Mouse (Mus musculus): ENCODE measurements around the gene Tmem235. TPM values are rescaled to one million over a fixed set of nuclear protein-coding genes. Genes with fewer than 3 reads are reported as not detected.
A peak's percentile ranks its signal among the peaks of the same experiment; 100 is the strongest.

Tmem235 gene
- total and polyA plus RNA-seq, 2 experiments: not detected

- peak; percentile 77 for DNase-seq (ENCODE audit: extremely low read depth, low read depth, low spot score)
- Histone ChIP-seq H3K36me3 (ENCODE audit: control insufficient read depth, insufficient read depth, low read length) (no peaks in the 10 kb centered on the region), H3K27me3 (ENCODE audit: control insufficient read depth, insufficient read depth, low read length) (no peaks in the 10 kb centered on the region), H3K27ac (replicated peaks; ENCODE audit: insufficient read depth, low read depth, low read length) (peak within 1 kb of the TSS; percentile 80), H3K4me1 (ENCODE audit: control insufficient read depth, insufficient read depth, low read length) (peaks cover 19% of the 10 kb centered on the region), H3K9ac (ENCODE audit: low read depth, low read length) (peak within 1 kb of the TSS; percentile 86), H3K4me3 (ENCODE audit: insufficient read depth, low read depth, low read length) (peak within 1 kb of the TSS; percentile 66), H3K79me2 (ENCODE audit: control insufficient read depth, insufficient read depth, low read length) (peaks cover 6% of the 10 kb centered on the region; the same call in 1 of the 2 replicates)
- TF ChIP-seq POLR2A (IDR thresholded peaks at IDR 0.05; ENCODE audit: extremely low read depth, insufficient read depth, low read length): peak; percentile 98
- no peak for TF ChIP-seq CTCF (IDR thresholded peaks at IDR 0.05; ENCODE audit: low read depth, low read length)
- under 1% methylated on average over 50 of the region's 51 CpGs for WGBS
Observed at GRCm38 (mm10) chr11:117848985-117849671, 11.4 kb upstream of the Tmem235 start, which contains the start of gene Birc5. TSS of gene Birc5 (plus strand) at chr11:117849251.

- Histone ChIP-seq H3K4me3 (ENCODE audit: insufficient read depth, low read depth, low read length) (no peak overlapping the region), H3K27ac (replicated peaks; ENCODE audit: insufficient read depth, low read depth, low read length) (no peak overlapping the region), H3K79me2 (ENCODE audit: control insufficient read depth, insufficient read depth, low read length) (peaks cover 6% of the 10 kb centered on the region; the same call in 1 of the 2 replicates), H3K9ac (ENCODE audit: low read depth, low read length) (no peak overlapping the region), H3K4me1 (ENCODE audit: control insufficient read depth, insufficient read depth, low read length) (peaks cover 3% of the 10 kb centered on the region; the same call in 1 of the 2 replicates), H3K27me3 (ENCODE audit: control insufficient read depth, insufficient read depth, low read length) (no peaks in the 10 kb centered on the region), H3K36me3 (ENCODE audit: control insufficient read depth, insufficient read depth, low read length) (no peaks in the 10 kb centered on the region)
- no peak for DNase-seq (ENCODE audit: extremely low read depth, low read depth, low spot score)
- WGBS: 88% methylated on average over 3 of the region's 3 CpGs
- TF ChIP-seq POLR2A (IDR thresholded peaks at IDR 0.05; ENCODE audit: extremely low read depth, insufficient read depth, low read length) (no peak), CTCF (IDR thresholded peaks at IDR 0.05; ENCODE audit: low read depth, low read length) (no peak)
Observed at GRCm38 (mm10) chr11:117852875-117853274, 7.7 kb upstream of the Tmem235 start.

GRCm38 (mm10) chr11:117854241-117854640 lies 6.3 kb upstream of the Tmem235 start:
- WGBS: 96% methylated on average over 9 of the region's 9 CpGs
- H3K79me2 ChIP-seq (ENCODE audit: control insufficient read depth, insufficient read depth, low read length): peaks cover 5% of the 10 kb centered on the region; the same call in 1 of the 2 replicates
- TF ChIP-seq POLR2A (IDR thresholded peaks at IDR 0.05; ENCODE audit: extremely low read depth, insufficient read depth, low read length) (no peak), CTCF (IDR thresholded peaks at IDR 0.05; ENCODE audit: low read depth, low read length) (no peak)
- H3K27me3 ChIP-seq (ENCODE audit: control insufficient read depth, insufficient read depth, low read length): no peaks in the 10 kb centered on the region
- no peak overlapping the region for H3K27ac ChIP-seq (replicated peaks; ENCODE audit: insufficient read depth, low read depth, low read length)
- H3K4me3 ChIP-seq (ENCODE audit: insufficient read depth, low read depth, low read length): no peak overlapping the region
- H3K36me3 ChIP-seq (ENCODE audit: control insufficient read depth, insufficient read depth, low read length): no peaks in the 10 kb centered on the region
- H3K9ac ChIP-seq (ENCODE audit: low read depth, low read length): no peak overlapping the region
- DNase-seq (ENCODE audit: extremely low read depth, low read depth, low spot score): no peak
- H3K4me1 ChIP-seq (ENCODE audit: control insufficient read depth, insufficient read depth, low read length): no peaks in the 10 kb centered on the region

GRCm38 (mm10) chr11:117855360-117855759 lies 5.2 kb upstream of the Tmem235 start:
- TF ChIP-seq POLR2A (IDR thresholded peaks at IDR 0.05; ENCODE audit: extremely low read depth, insufficient read depth, low read length): no peak
- TF ChIP-seq CTCF (IDR thresholded peaks at IDR 0.05; ENCODE audit: low read depth, low read length): no peak
- no peak for DNase-seq (ENCODE audit: extremely low read depth, low read depth, low spot score)
- 94% methylated on average over 5 of the region's 5 CpGs for WGBS

GRCm38 (mm10) chr11:117855975-117856374 lies 4.6 kb upstream of the Tmem235 start:
- WGBS: 95% methylated on average over 1 of the region's 1 CpGs
- H3K79me2 ChIP-seq (ENCODE audit: control insufficient read depth, insufficient read depth, low read length): no peaks in the 10 kb centered on the region
- H3K36me3 ChIP-seq (ENCODE audit: control insufficient read depth, insufficient read depth, low read length): no peaks in the 10 kb centered on the region
- no peaks in the 10 kb centered on the region for H3K4me1 ChIP-seq (ENCODE audit: control insufficient read depth, insufficient read depth, low read length)
- H3K4me3 ChIP-seq (ENCODE audit: insufficient read depth, low read depth, low read length): no peak overlapping the region
- no peak for DNase-seq (ENCODE audit: extremely low read depth, low read depth, low spot score)
- TF ChIP-seq CTCF (IDR thresholded peaks at IDR 0.05; ENCODE audit: low read depth, low read length): no peak
- no peak for TF ChIP-seq POLR2A (IDR thresholded peaks at IDR 0.05; ENCODE audit: extremely low read depth, insufficient read depth, low read length)
- H3K27ac ChIP-seq (replicated peaks; ENCODE audit: insufficient read depth, low read depth, low read length): no peak overlapping the region
- peaks cover 4% of the 10 kb centered on the region; the same call in 1 of the 2 replicates for H3K27me3 ChIP-seq (ENCODE audit: control insufficient read depth, insufficient read depth, low read length)
- no peak overlapping the region for H3K9ac ChIP-seq (ENCODE audit: low read depth, low read length)

More at GRCm38 (mm10) chr11:117855360-117855759, 5.2 kb upstream of the Tmem235 start:
- H3K4me1 ChIP-seq (ENCODE audit: control insufficient read depth, insufficient read depth, low read length): no peaks in the 10 kb centered on the region
- no peaks in the 10 kb centered on the region for H3K79me2 ChIP-seq (ENCODE audit: control insufficient read depth, insufficient read depth, low read length)
- no peak overlapping the region for H3K27ac ChIP-seq (replicated peaks; ENCODE audit: insufficient read depth, low read depth, low read length)
- no peak overlapping the region for H3K4me3 ChIP-seq (ENCODE audit: insufficient read depth, low read depth, low read length)
- no peaks in the 10 kb centered on the region for H3K36me3 ChIP-seq (ENCODE audit: control insufficient read depth, insufficient read depth, low read length)
- 0 out of 2 replicates have a peak, but pooled peaks cover under 1% of the 10 kb centered on the region for H3K27me3 ChIP-seq (ENCODE audit: control insufficient read depth, insufficient read depth, low read length)
- H3K9ac ChIP-seq (ENCODE audit: low read depth, low read length): no peak overlapping the region

GRCm38 (mm10) chr11:117857462-117857861 lies 3.1 kb upstream of the Tmem235 start:
- Histone ChIP-seq H3K4me3 (ENCODE audit: insufficient read depth, low read depth, low read length) (no peak overlapping the region), H3K36me3 (ENCODE audit: control insufficient read depth, insufficient read depth, low read length) (no peaks in the 10 kb centered on the region), H3K79me2 (ENCODE audit: control insufficient read depth, insufficient read depth, low read length) (no peaks in the 10 kb centered on the region), H3K9ac (ENCODE audit: low read depth, low read length) (no peak overlapping the region), H3K27ac (replicated peaks; ENCODE audit: insufficient read depth, low read depth, low read length) (no peak overlapping the region), H3K27me3 (ENCODE audit: control insufficient read depth, insufficient read depth, low read length) (peaks cover 4% of the 10 kb centered on the region; the same call in 1 of the 2 replicates), H3K4me1 (ENCODE audit: control insufficient read depth, insufficient read depth, low read length) (no peaks in the 10 kb centered on the region)
- no peak for DNase-seq (ENCODE audit: extremely low read depth, low read depth, low spot score)
- TF ChIP-seq POLR2A (IDR thresholded peaks at IDR 0.05; ENCODE audit: extremely low read depth, insufficient read depth, low read length): no peak
- no peak for TF ChIP-seq CTCF (IDR thresholded peaks at IDR 0.05; ENCODE audit: low read depth, low read length)
- 96% methylated on average over 10 of the region's 10 CpGs for WGBS
